Mouse (Mus musculus) neural tube, embryonic 13.5 days (tissue): ENCODE data around the gene Cers5. TPM values are rescaled to one million over a fixed set of nuclear protein-coding genes. Genes with fewer than 3 reads are reported as not detected.

Experiments used
- ATAC-seq: fragments of 200-750 bp; cut with Nextera tagmentation; 2 replicates; pipeline ENCODE4 v1.8.0; 2017; ENCODE audit warnings: low read depth, mild to moderate bottlenecking, moderate TSS enrichment, moderate library complexity
- H3K27ac ChIP-seq: fragments of 300-500 bp; sonication (generic); replicated peaks from 2 replicates; pipeline ENCODE4 v1.5.1; 2015; ENCODE audit warnings: moderate library complexity, mild to moderate bottlenecking, inconsistent platforms
- H3K27me3 ChIP-seq: fragments of 300-500 bp; sonication (generic); 2 replicates; pipeline ENCODE4 v1.6.1; 2015; ENCODE audit warnings: mild to moderate bottlenecking, inconsistent platforms
- H3K36me3 ChIP-seq: fragments of 300-500 bp; sonication (generic); 2 replicates; pipeline ENCODE4 v1.6.1; 2015; ENCODE audit warnings: mild to moderate bottlenecking, inconsistent platforms
- H3K4me1 ChIP-seq: fragments of 300-500 bp; sonication (generic); replicated peaks from 2 replicates; pipeline ENCODE4 v1.6.1; 2015; ENCODE audit warnings: inconsistent platforms
- H3K4me2 ChIP-seq: fragments of 300-500 bp; sonication (generic); 2 replicates; pipeline ENCODE4 v1.6.1; 2015; ENCODE audit warnings: inconsistent platforms, mild to moderate bottlenecking, moderate library complexity
- H3K4me3 ChIP-seq: fragments of 300-500 bp; sonication (generic); 2 replicates; pipeline ENCODE4 v1.5.1; 2015; ENCODE audit warnings: mild to moderate bottlenecking, inconsistent platforms
- H3K9ac ChIP-seq: fragments of 300-500 bp; sonication (generic); 2 replicates; pipeline ENCODE4 v1.6.1; 2015; ENCODE audit warnings: moderate library complexity, mild to moderate bottlenecking, inconsistent platforms
- H3K9me3 ChIP-seq: fragments of 300-500 bp; sonication (generic); 2 replicates; pipeline ENCODE4 v1.6.1; 2016; ENCODE audit warnings: inconsistent platforms
- WGBS: fragments of 180-500 bp; shearing (Covaris S2); methylation state at CpG from one replicate; pipeline ENCODE4 v1.1.7; 2015; 5-methylcytosine and 5-hydroxymethylcytosine counted together
- polyA plus RNA-seq: library from polyadenylated mRNA; unstranded; fragments of >200 nt; fragmentation: Nextera tagmentation; extraction: Ambion mirVana; gene quantifications from 2 replicates; pipeline ENCODE4 v1.2.1, GENCODE M21; 2015

Cers5 gene
- polyA plus RNA-seq, 1 experiment from 2014 or later, result 77.2 TPM

- H3K27ac ChIP-seq, result no peak overlapping the region
- peaks cover 34% of the 10 kb centered on the region for H3K36me3 ChIP-seq
- H3K9ac ChIP-seq, result no peak overlapping the region
- 27% methylated on average over 7 of the region's 7 CpGs for WGBS
- H3K4me1 ChIP-seq, result 0 out of 2 replicates have a peak, but pooled peaks cover under 1% of the 10 kb centered on the region
- H3K4me3 ChIP-seq, result no peak overlapping the region
- ATAC-seq, result 0 out of 2 replicates have a peak, but pooled peaks have one; percentile 65
- H3K27me3 ChIP-seq, result no peaks in the 10 kb centered on the region
- H3K4me2 ChIP-seq, result no peak overlapping the region
- H3K9me3 ChIP-seq, result no peaks in the 10 kb centered on the region
These were observed 5.5 kb upstream of the Cers5 start for GRCm38 (mm10) chr15:99778148-99778547.

GRCm38 (mm10) chr15:99772925-99773324, 240 bp upstream of the Cers5 start:
- Histone ChIP-seq H3K27me3 (no peaks in the 10 kb centered on the region), H3K9me3 (no peaks in the 10 kb centered on the region), H3K9ac (no peak overlapping the region), H3K4me1 (peaks cover 27% of the 10 kb centered on the region), H3K4me2 (peak overlapping the region; percentile 86; the same call in 1 of the 2 replicates), H3K36me3 (no peaks in the 10 kb centered on the region), H3K27ac (no peak overlapping the region), H3K4me3 (no peak overlapping the region)
- ATAC-seq, result no peak
- WGBS, result 15% methylated on average over 3 of the region's 3 CpGs

- peak; percentile 91 for ATAC-seq
- WGBS, result under 1% methylated on average over 41 of the region's 41 CpGs
- Histone ChIP-seq H3K9ac (peak overlapping the region; percentile 95), H3K4me2 (peak overlapping the region; percentile 86), H3K27ac (peak overlapping the region; percentile 96), H3K36me3 (no peaks in the 10 kb centered on the region), H3K4me3 (peak overlapping the region; percentile 79), H3K9me3 (no peaks in the 10 kb centered on the region), H3K27me3 (no peaks in the 10 kb centered on the region), H3K4me1 (peaks cover 29% of the 10 kb centered on the region)
These were observed 306 bp downstream of the Cers5 start for GRCm38 (mm10) chr15:99772277-99772880.

GRCm38 (mm10) chr15:99771601-99772276, 946 bp downstream of the Cers5 start:
- Histone ChIP-seq H3K36me3 (no peaks in the 10 kb centered on the region), H3K9ac (peak overlapping the region; percentile 95), H3K4me2 (peak overlapping the region; percentile 86), H3K27me3 (no peaks in the 10 kb centered on the region), H3K4me3 (peak overlapping the region; percentile 79), H3K9me3 (no peaks in the 10 kb centered on the region), H3K4me1 (peaks cover 29% of the 10 kb centered on the region), H3K27ac (peak overlapping the region; percentile 96)
- WGBS, result under 1% methylated on average over 54 of the region's 59 CpGs
- peak; percentile 21 for ATAC-seq

GRCm38 (mm10) chr15:99771004-99771500, 1.6 kb downstream of the Cers5 start:
- Histone ChIP-seq H3K9ac (peak overlapping the region; percentile 95), H3K27ac (peak overlapping the region; percentile 96; the same call in 1 of the 2 replicates), H3K4me2 (peak overlapping the region; percentile 86), H3K4me3 (peak overlapping the region; percentile 79), H3K4me1 (peaks cover 29% of the 10 kb centered on the region), H3K9me3 (no peaks in the 10 kb centered on the region), H3K27me3 (no peaks in the 10 kb centered on the region), H3K36me3 (no peaks in the 10 kb centered on the region)
- 38% methylated on average over 5 of the region's 5 CpGs for WGBS
- no peak for ATAC-seq

- H3K9me3 ChIP-seq, result no peaks in the 10 kb centered on the region
- 97% methylated on average over 1 of the region's 1 CpGs for WGBS
- no peak overlapping the region for H3K9ac ChIP-seq
- H3K27me3 ChIP-seq, result no peaks in the 10 kb centered on the region
- peaks cover 29% of the 10 kb centered on the region for H3K4me1 ChIP-seq
- peaks cover 14% of the 10 kb centered on the region for H3K36me3 ChIP-seq
- ATAC-seq, result no peak
- no peak overlapping the region for H3K4me2 ChIP-seq
- no peak overlapping the region for H3K4me3 ChIP-seq
- no peak overlapping the region for H3K27ac ChIP-seq
These were observed 3.9 kb downstream of the Cers5 start for GRCm38 (mm10) chr15:99768761-99769160.

- H3K9me3 ChIP-seq, result no peaks in the 10 kb centered on the region
- H3K4me2 ChIP-seq, result no peak overlapping the region
- no peak overlapping the region for H3K4me3 ChIP-seq
- no peak for ATAC-seq
- no peaks in the 10 kb centered on the region for H3K27me3 ChIP-seq
- no peak overlapping the region for H3K9ac ChIP-seq
- peaks cover 25% of the 10 kb centered on the region for H3K4me1 ChIP-seq
- no peak overlapping the region for H3K27ac ChIP-seq
- WGBS, result 88% methylated on average over 4 of the region's 4 CpGs
- peaks cover 14% of the 10 kb centered on the region for H3K36me3 ChIP-seq
These were observed 5.2 kb downstream of the Cers5 start for GRCm38 (mm10) chr15:99767467-99767866.

GRCm38 (mm10) chr15:99754204-99754603, 18.5 kb downstream of the Cers5 start:
- Histone ChIP-seq H3K27ac (no peak overlapping the region), H3K4me2 (no peak overlapping the region), H3K4me1 (peaks cover 13% of the 10 kb centered on the region), H3K9me3 (no peaks in the 10 kb centered on the region), H3K27me3 (no peaks in the 10 kb centered on the region), H3K9ac (no peak overlapping the region), H3K36me3 (peaks cover 10% of the 10 kb centered on the region), H3K4me3 (no peak overlapping the region)
- 73% methylated on average over 3 of the region's 3 CpGs for WGBS
- no peak for ATAC-seq

GRCm38 (mm10) chr15:99740229-99740628, 32.5 kb downstream of the Cers5 start:
- no peak for ATAC-seq
- peaks cover 92% of the 10 kb centered on the region for H3K36me3 ChIP-seq
- H3K27me3 ChIP-seq, result no peaks in the 10 kb centered on the region
- no peak overlapping the region for H3K4me2 ChIP-seq
- no peaks in the 10 kb centered on the region for H3K4me1 ChIP-seq
- no peak overlapping the region for H3K9ac ChIP-seq
- no peak overlapping the region for H3K27ac ChIP-seq
- H3K9me3 ChIP-seq, result no peaks in the 10 kb centered on the region
- WGBS, result 96% methylated on average over 4 of the region's 4 CpGs
- H3K4me3 ChIP-seq, result no peak overlapping the region

GRCm38 (mm10) chr15:99736675-99737074, 36.0 kb downstream of the Cers5 start:
- H3K9ac ChIP-seq, result no peak overlapping the region
- no peaks in the 10 kb centered on the region for H3K4me1 ChIP-seq
- H3K9me3 ChIP-seq, result no peaks in the 10 kb centered on the region
- peaks cover 89% of the 10 kb centered on the region for H3K36me3 ChIP-seq
- no peak overlapping the region for H3K4me3 ChIP-seq
- 91% methylated on average over 11 of the region's 11 CpGs for WGBS
- no peak overlapping the region for H3K4me2 ChIP-seq
- H3K27ac ChIP-seq, result no peak overlapping the region
- H3K27me3 ChIP-seq, result no peaks in the 10 kb centered on the region
- no peak for ATAC-seq

- Histone ChIP-seq H3K4me2 (no peak overlapping the region), H3K9ac (no peak overlapping the region), H3K27me3 (no peaks in the 10 kb centered on the region), H3K4me3 (no peak overlapping the region), H3K9me3 (no peaks in the 10 kb centered on the region), H3K4me1 (no peaks in the 10 kb centered on the region), H3K27ac (no peak overlapping the region), H3K36me3 (peaks cover 84% of the 10 kb centered on the region)
- ATAC-seq, result no peak
- WGBS, result 88% methylated on average over 2 of the region's 2 CpGs
These were observed 37.1 kb downstream of the Cers5 start for GRCm38 (mm10) chr15:99735631-99736030.

GRCm38 (mm10) chr15:99733186-99733585, 39.5 kb downstream of the Cers5 start:
- no peak overlapping the region for H3K9ac ChIP-seq
- 93% methylated on average over 5 of the region's 5 CpGs for WGBS

More at GRCm38 (mm10) chr15:99733186-99733585, 39.5 kb downstream of the Cers5 start:
- no peak overlapping the region for H3K4me3 ChIP-seq
- no peaks in the 10 kb centered on the region for H3K4me1 ChIP-seq
- H3K9me3 ChIP-seq, result no peaks in the 10 kb centered on the region
- no peak for ATAC-seq
- no peaks in the 10 kb centered on the region for H3K27me3 ChIP-seq
- no peak overlapping the region for H3K27ac ChIP-seq
- H3K36me3 ChIP-seq, result peaks cover 80% of the 10 kb centered on the region
- H3K4me2 ChIP-seq, result no peak overlapping the region
